Mouse (Mus musculus): Measurements from ENCODE around the gene Aven.

DNA sequence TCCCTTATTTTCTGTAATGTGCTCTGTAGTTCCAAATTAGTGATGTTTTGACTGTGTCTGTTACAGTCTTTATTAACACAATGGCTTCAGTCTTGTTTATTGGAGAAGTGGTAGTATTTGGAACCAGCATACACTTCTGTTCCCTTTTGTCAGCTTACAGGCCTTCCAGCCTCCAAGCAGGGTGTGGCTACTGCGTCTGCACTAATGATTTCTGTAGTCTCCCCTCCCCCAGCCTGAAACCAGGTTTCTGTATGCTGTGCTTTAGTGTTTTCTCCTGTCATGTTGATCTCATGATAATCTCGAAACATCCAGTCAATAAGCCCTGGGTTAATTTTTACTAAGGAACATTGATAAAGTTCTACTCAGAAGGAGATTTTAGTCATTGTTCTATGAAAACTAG, 100.6 kb downstream of the Aven start:
- no peak for TF ChIP-seq CTCF (IDR thresholded peaks at IDR 0.05; ENCODE audit: extremely low read depth, insufficient read depth, low read length)
- TF ChIP-seq POLR2A (IDR thresholded peaks at IDR 0.05; ENCODE audit: extremely low read depth, insufficient read depth, low read length): no peak
